Mouse (Mus musculus): ENCODE measurements around the gene Arhgap18.

DNA sequence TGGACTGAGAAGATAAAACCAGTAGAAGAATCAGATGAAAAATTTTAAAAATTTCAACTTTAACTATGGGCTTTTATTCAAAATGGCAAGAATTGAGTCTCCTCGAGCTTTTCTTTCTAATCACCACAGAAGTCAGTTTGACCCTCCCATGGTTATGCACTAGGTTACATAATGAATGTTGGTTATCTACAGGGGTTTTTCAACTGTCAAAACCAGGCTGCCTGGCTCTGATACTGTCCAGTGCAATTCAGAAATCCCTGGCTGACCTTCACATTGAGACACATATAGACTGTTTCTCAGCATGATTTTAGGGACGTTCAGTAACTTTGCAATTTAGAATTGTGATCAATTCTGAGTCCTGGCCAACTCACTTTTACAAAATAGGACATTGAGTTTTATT is 195.1 kb downstream of the Arhgap18 start:
- no peak for TF ChIP-seq CTCF (IDR thresholded peaks at IDR 0.05; ENCODE audit: low read depth)
- TF ChIP-seq EP300 (IDR thresholded peaks at IDR 0.05; ENCODE audit: low read depth), result no peak
